Mouse (Mus musculus) heart, embryonic 11.5 days (tissue): ENCODE measurements around the gene Mcts2. TPM values are rescaled to one million over a fixed set of nuclear protein-coding genes. Genes with fewer than 3 reads are reported as not detected.

Experiments used
- ATAC-seq: fragments of 200-750 bp; cut with Nextera tagmentation; replicated peaks from 2 replicates; pipeline ENCODE4 v1.8.0; 2017; ENCODE audit warnings: moderate library complexity; ENCODE audit not compliant: insufficient number of reproducible peaks, low FRiP score, low TSS enrichment
- H3K27ac ChIP-seq: fragments of 300-500 bp; sonication (generic); 2 replicates; pipeline ENCODE4 v1.5.1; 2014; ENCODE audit warnings: mild to moderate bottlenecking, low read depth, low read length
- H3K27me3 ChIP-seq: fragments of 300-500 bp; sonication (generic); 2 replicates; pipeline ENCODE4 v1.6.1; 2014; ENCODE audit warnings: mild to moderate bottlenecking, low read length, mixed read lengths; ENCODE audit not compliant: control insufficient read depth, insufficient read depth
- H3K36me3 ChIP-seq: fragments of 300-500 bp; sonication (generic); 2 replicates; pipeline ENCODE4 v1.6.1; 2014; ENCODE audit warnings: mild to moderate bottlenecking, low read length, moderate library complexity, mixed read lengths; ENCODE audit not compliant: control insufficient read depth, insufficient read depth
- H3K4me1 ChIP-seq: fragments of 300-500 bp; sonication (generic); 2 replicates; pipeline ENCODE4 v1.6.1; 2014; ENCODE audit warnings: low read length; ENCODE audit not compliant: control insufficient read depth, insufficient read depth
- H3K4me2 ChIP-seq: fragments of 300-500 bp; sonication (generic); 2 replicates; pipeline ENCODE4 v1.6.1; 2014; ENCODE audit warnings: mild to moderate bottlenecking, moderate library complexity
- H3K4me3 ChIP-seq: fragments of 300-500 bp; sonication (generic); 2 replicates; pipeline ENCODE4 v1.5.1; 2014; ENCODE audit warnings: low read depth, low read length
- H3K9ac ChIP-seq: fragments of 300-500 bp; sonication (generic); 2 replicates; pipeline ENCODE4 v1.6.1; 2014; ENCODE audit warnings: mild to moderate bottlenecking, low read depth, low read length, moderate library complexity
- H3K9me3 ChIP-seq: fragments of 300-500 bp; sonication (generic); replicated peaks from 2 replicates; pipeline ENCODE4 v1.6.1; 2016; ENCODE audit warnings: low read length; ENCODE audit not compliant: control insufficient read depth
- WGBS: fragments of 180-500 bp; shearing (Covaris S2); extraction: QIAGEN DNeasy Blood & Tissue Kit; methylation state at CpG from one replicate; pipeline ENCODE4 v1.1.7; 2014; ENCODE audit not compliant: insufficient replicate concordance; 5-methylcytosine and 5-hydroxymethylcytosine counted together
- polyA plus RNA-seq: library from polyadenylated mRNA; unstranded; fragments of >200 nt; fragmentation: Nextera tagmentation; extraction: Ambion mirVana; gene quantifications from 2 replicates; pipeline ENCODE4 v1.2.1, GENCODE M21; 2014

Gene Mcts2
- 22.2 and 29.2 TPM in 2 replicates for polyA plus RNA-seq

- H3K9me3 ChIP-seq = peaks cover 5% of the 10 kb centered on the region
- H3K4me1 ChIP-seq = peaks cover 3% of the 10 kb centered on the region; the same call in 1 of the 2 replicates
- no peaks in the 10 kb centered on the region for H3K27me3 ChIP-seq
- peak within 1 kb of the TSS; percentile 69 for H3K4me2 ChIP-seq
- H3K27ac ChIP-seq = peak within 1 kb of the TSS; percentile 54
- 54% methylated on average over 45 of the region's 45 CpGs for WGBS
- peaks cover 72% of the 10 kb centered on the region for H3K36me3 ChIP-seq
- H3K9ac ChIP-seq = peak within 1 kb of the TSS; percentile 63
- peak; percentile 90 for ATAC-seq
- H3K4me3 ChIP-seq = peak within 1 kb of the TSS; percentile 49
These were observed at the start of gene Mcts2 for GRCm38 (mm10) chr2:152686806-152687267. Gene Mcts2, plus strand, starts transcription at chr2:152687035.

- Histone ChIP-seq H3K27ac (peak overlapping the region; percentile 88), H3K36me3 (no peaks in the 10 kb centered on the region), H3K9ac (no peak overlapping the region), H3K27me3 (0 out of 2 replicates have a peak, but pooled peaks cover 2% of the 10 kb centered on the region), H3K9me3 (no peaks in the 10 kb centered on the region), H3K4me3 (no peak overlapping the region), H3K4me1 (peaks cover 26% of the 10 kb centered on the region), H3K4me2 (no peak overlapping the region)
- 86% methylated on average over 4 of the region's 4 CpGs for WGBS
- no peak for ATAC-seq
These were observed 49.5 kb upstream of the Mcts2 start for GRCm38 (mm10) chr2:152637381-152637780.

GRCm38 (mm10) chr2:152638865-152639264, 48.0 kb upstream of the Mcts2 start:
- H3K9me3 ChIP-seq = no peaks in the 10 kb centered on the region
- 51% methylated on average over 6 of the region's 6 CpGs for WGBS
- H3K4me3 ChIP-seq = no peak overlapping the region
- H3K36me3 ChIP-seq = no peaks in the 10 kb centered on the region
- H3K9ac ChIP-seq = no peak overlapping the region
- peak overlapping the region; percentile 57 for H3K27ac ChIP-seq
- ATAC-seq = no peak
- H3K4me1 ChIP-seq = peaks cover 15% of the 10 kb centered on the region
- H3K27me3 ChIP-seq = no peaks in the 10 kb centered on the region
- no peak overlapping the region for H3K4me2 ChIP-seq

GRCm38 (mm10) chr2:152639406-152640113, 47.3 kb upstream of the Mcts2 start:
- 0 out of 2 replicates have a peak, but pooled peaks have one; percentile 37 for ATAC-seq
- no peaks in the 10 kb centered on the region for H3K27me3 ChIP-seq
- H3K9me3 ChIP-seq = no peaks in the 10 kb centered on the region
- H3K4me3 ChIP-seq = no peak overlapping the region
- no peak overlapping the region for H3K9ac ChIP-seq
- 22% methylated on average over 11 of the region's 11 CpGs for WGBS
- 0 out of 2 replicates have a peak overlapping the region, but pooled peaks have one; percentile 14 for H3K4me2 ChIP-seq
- no peaks in the 10 kb centered on the region for H3K36me3 ChIP-seq
- peaks cover 15% of the 10 kb centered on the region for H3K4me1 ChIP-seq
- H3K27ac ChIP-seq = peak overlapping the region; percentile 57

- peak; percentile 48; the same call in 1 of the 2 replicates for ATAC-seq
- WGBS = 49% methylated on average over 10 of the region's 10 CpGs
- no peaks in the 10 kb centered on the region for H3K36me3 ChIP-seq
- no peak overlapping the region for H3K27ac ChIP-seq
- H3K4me1 ChIP-seq = peaks cover 11% of the 10 kb centered on the region
- H3K4me3 ChIP-seq = no peak overlapping the region
- H3K4me2 ChIP-seq = no peak overlapping the region
- no peaks in the 10 kb centered on the region for H3K9me3 ChIP-seq
- H3K27me3 ChIP-seq = no peaks in the 10 kb centered on the region
- H3K9ac ChIP-seq = no peak overlapping the region
These were observed 33.8 kb upstream of the Mcts2 start for GRCm38 (mm10) chr2:152652901-152653620.

GRCm38 (mm10) chr2:152653874-152654715, 32.7 kb upstream of the Mcts2 start:
- 32% methylated on average over 14 of the region's 14 CpGs for WGBS
- no peaks in the 10 kb centered on the region for H3K9me3 ChIP-seq

GRCm38 (mm10) chr2:152657398-152657797, 29.4 kb upstream of the Mcts2 start:
- H3K4me2 ChIP-seq = no peak overlapping the region
- H3K4me3 ChIP-seq = no peak overlapping the region
- no peaks in the 10 kb centered on the region for H3K27me3 ChIP-seq
- H3K36me3 ChIP-seq = no peaks in the 10 kb centered on the region
- no peak overlapping the region for H3K9ac ChIP-seq
- 57% methylated on average over 10 of the region's 10 CpGs for WGBS
- no peaks in the 10 kb centered on the region for H3K9me3 ChIP-seq
- peaks cover 11% of the 10 kb centered on the region for H3K4me1 ChIP-seq
- no peak overlapping the region for H3K27ac ChIP-seq
- no peak for ATAC-seq

More at GRCm38 (mm10) chr2:152653874-152654715, 32.7 kb upstream of the Mcts2 start:
- H3K36me3 ChIP-seq = no peaks in the 10 kb centered on the region
- ATAC-seq = no peak
- peak overlapping the region; percentile 15; the same call in 1 of the 2 replicates for H3K27ac ChIP-seq
- H3K4me1 ChIP-seq = peaks cover 11% of the 10 kb centered on the region
- H3K27me3 ChIP-seq = no peaks in the 10 kb centered on the region
- H3K9ac ChIP-seq = no peak overlapping the region
- H3K4me3 ChIP-seq = no peak overlapping the region
- H3K4me2 ChIP-seq = no peak overlapping the region

- no peak for ATAC-seq
- Histone ChIP-seq H3K9me3 (no peaks in the 10 kb centered on the region), H3K4me3 (no peak overlapping the region), H3K27ac (no peak overlapping the region), H3K9ac (no peak overlapping the region), H3K27me3 (no peaks in the 10 kb centered on the region), H3K36me3 (no peaks in the 10 kb centered on the region), H3K4me1 (no peaks in the 10 kb centered on the region), H3K4me2 (no peak overlapping the region)
- WGBS = 75% methylated on average over 6 of the region's 6 CpGs
These were observed 25.7 kb upstream of the Mcts2 start for GRCm38 (mm10) chr2:152661163-152661562.
